30 mouse cellular contexts compared by ENCODE assay signal in the genomic region with DNA sequence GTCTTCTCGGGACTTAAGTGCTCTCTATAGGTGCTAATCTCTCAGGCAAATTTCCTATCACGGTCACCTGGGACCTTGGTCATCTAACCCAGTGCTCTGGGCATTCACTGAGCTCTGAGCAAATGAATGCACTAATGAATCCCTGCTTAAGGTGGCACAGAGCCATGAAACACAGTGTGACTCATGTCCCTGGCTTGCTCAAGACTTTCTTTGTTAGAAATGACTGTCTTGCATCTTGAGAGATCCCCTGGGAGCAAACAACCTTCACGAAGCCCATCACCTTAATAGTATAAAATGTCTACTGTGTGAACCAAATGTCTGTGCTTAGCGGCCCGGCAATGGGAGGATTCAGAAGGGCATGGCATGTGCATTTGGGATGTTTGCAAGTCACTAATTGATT.
A peak's percentile ranks its signal among the peaks of the same experiment; 100 is the strongest.
DNase-seq lines count a peak whose midpoint lies in the region; ATAC-seq and TF ChIP-seq lines count a peak whose summit lies in the region.
"Had no signal": no experiment of that assay in that cellular context is flagged by ENCODE, and none has a peak within 500 bp of the region (broad histone marks: within the 10 kb centered on the region; RNA-seq: fewer than 3 reads in every experiment).

No protein-coding gene starts in this region.

- no peaks in the 10 kb centered on the region for H3K27me3 ChIP-seq in midbrain, postnatal 0 days (ENCODE audit: insufficient read depth, low read length)
- no peaks in the 10 kb centered on the region for H3K27me3 ChIP-seq in midbrain, embryonic 16.5 days (ENCODE audit: control insufficient read depth, insufficient read depth, low read depth, low read length)
- H3K27me3 ChIP-seq: CH12.LX; embryonic facial prominence, embryonic 13.5 days; liver, embryonic 15.5 days; midbrain, embryonic 13.5 days had no signal

- no peak overlapping the region for H3K4me2 ChIP-seq in midbrain, postnatal 0 days (ENCODE audit: low read depth, low read length, poor library complexity, severe bottlenecking)
- no peak overlapping the region for H3K4me2 ChIP-seq in midbrain, embryonic 16.5 days (ENCODE audit: low read length)
- H3K4me2 ChIP-seq: embryonic facial prominence, embryonic 13.5 days; forebrain, embryonic 12.5 days; hindbrain, embryonic 12.5 days; limb, embryonic 12.5 days; liver, embryonic 15.5 days; lung, embryonic 14.5 days; midbrain, embryonic 13.5 days had no signal

- no peak for ATAC-seq in midbrain, postnatal 0 days (ENCODE audit: low FRiP score)
- ATAC-seq in midbrain, embryonic 16.5 days, result no peak
- ATAC-seq: intestine, postnatal 0 days; midbrain, embryonic 13.5 days had no signal

- no peak overlapping the region for H3K4me3 ChIP-seq in midbrain, postnatal 0 days (ENCODE audit: low read depth, low read length)
- no peak overlapping the region for H3K4me3 ChIP-seq in midbrain, embryonic 16.5 days (ENCODE audit: low read depth, low read length)
- H3K4me3 ChIP-seq: embryonic facial prominence, embryonic 13.5 days; forebrain, embryonic 12.5 days; heart, embryonic 10.5 days; hindbrain, embryonic 12.5 days; limb, embryonic 12.5 days; liver, embryonic 15.5 days; midbrain, embryonic 13.5 days had no signal

- peak; percentile 21 to 25 for DNase-seq in cerebellum, postnatal 10 days
- DNase-seq in cerebellum, adult 9-10 months, result no peak
- DNase-seq in midbrain, postnatal 0 days (ENCODE audit: low spot score), result peak; percentile 32
- peak; percentile 4 for DNase-seq in adipocyte (ENCODE audit: low spot score)
- peak; percentile 84 for DNase-seq in gonadal fat pad, adult 2 months (ENCODE audit: low read depth)
- no peak for DNase-seq in layer of hippocampus, postnatal 14 days (ENCODE audit: low spot score in 2 of 2)
- DNase-seq in yolk sac, embryonic 10.5 days (ENCODE audit: low spot score), result no peak
- DNase-seq: adrenal gland, adult 8-10 months; cerebellum, adult 8-10 months; gastrocnemius, postnatal 10 days; heart, postnatal 36 days; kidney, adult 9 months; kidney, postnatal 10 days; layer of hippocampus, adult 9-11 months; lung, embryonic 14.5 days; right cerebral cortex, adult 18-20 months; right cerebral cortex, postnatal 4 days; thymus, adult 2 months; thymus, postnatal 4 days had no signal

- H3K36me3 ChIP-seq in midbrain, postnatal 0 days (ENCODE audit: insufficient read depth, low read length), result no peaks in the 10 kb centered on the region
- H3K36me3 ChIP-seq in midbrain, embryonic 16.5 days (ENCODE audit: control insufficient read depth, insufficient read depth, low read length), result no peaks in the 10 kb centered on the region
- H3K36me3 ChIP-seq: embryonic facial prominence, embryonic 13.5 days; forebrain, embryonic 12.5 days; heart, embryonic 10.5 days; hindbrain, embryonic 12.5 days; limb, embryonic 12.5 days; liver, embryonic 15.5 days; midbrain, embryonic 13.5 days had no signal

- no peaks in the 10 kb centered on the region for H3K9me3 ChIP-seq in midbrain, postnatal 0 days (ENCODE audit: low read length)
- no peaks in the 10 kb centered on the region for H3K9me3 ChIP-seq in midbrain, embryonic 16.5 days (replicated peaks; ENCODE audit: control insufficient read depth, low read length, poor library complexity, severe bottlenecking)
- H3K9me3 ChIP-seq: embryonic facial prominence, embryonic 13.5 days; forebrain, embryonic 12.5 days; heart, embryonic 10.5 days; hindbrain, embryonic 12.5 days; limb, embryonic 12.5 days; liver, embryonic 15.5 days; midbrain, embryonic 13.5 days had no signal

- TF ChIP-seq CTCF in midbrain, postnatal 0 days (IDR thresholded peaks at IDR 0.05), result no peak

- no peaks in the 10 kb centered on the region for H3K4me1 ChIP-seq in midbrain, postnatal 0 days (ENCODE audit: insufficient read depth, low read length)
- H3K4me1 ChIP-seq in midbrain, embryonic 16.5 days (ENCODE audit: control insufficient read depth, insufficient read depth, low read length), result peaks cover 6% of the 10 kb centered on the region
- H3K4me1 ChIP-seq: embryonic facial prominence, embryonic 13.5 days; forebrain, embryonic 12.5 days; heart, embryonic 10.5 days; limb, embryonic 12.5 days; liver, embryonic 15.5 days had no signal

- H3K9ac ChIP-seq in midbrain, postnatal 0 days (replicated peaks; ENCODE audit: low read length, poor library complexity, severe bottlenecking), result no peak overlapping the region
- no peak overlapping the region for H3K9ac ChIP-seq in midbrain, embryonic 16.5 days (ENCODE audit: low read depth, low read length)
- H3K9ac ChIP-seq: embryonic facial prominence, embryonic 13.5 days; forebrain, embryonic 12.5 days; hindbrain, embryonic 12.5 days; limb, embryonic 12.5 days; liver, embryonic 15.5 days; lung, embryonic 14.5 days; midbrain, embryonic 13.5 days had no signal

- WGBS in midbrain, postnatal 0 days, result 70% methylated on average over 5 of the region's 5 CpGs
- 72% methylated on average over 5 of the region's 5 CpGs for WGBS in midbrain, embryonic 16.5 days

- H3K27ac ChIP-seq in midbrain, postnatal 0 days (ENCODE audit: low read depth, low read length), result no peak overlapping the region
- no peak overlapping the region for H3K27ac ChIP-seq in midbrain, embryonic 16.5 days (ENCODE audit: low read length)
- H3K27ac ChIP-seq: embryonic facial prominence, embryonic 13.5 days; forebrain, embryonic 12.5 days; heart, embryonic 10.5 days; hindbrain, embryonic 12.5 days; limb, embryonic 12.5 days; liver, embryonic 15.5 days; macrophage; midbrain, embryonic 13.5 days had no signal

Comparison
In these comparisons a context has a peak if more than half of its experiments do, and no peak if none do; other contexts are left out.
1. DNase-seq: peak in cerebellum, postnatal 10 days (2 of 2), midbrain, postnatal 0 days (single experiment), adipocyte (single experiment) and gonadal fat pad, adult 2 months (single experiment); none in cerebellum, adult 9-10 months (single experiment), layer of hippocampus, postnatal 14 days (0 of 2) and yolk sac, embryonic 10.5 days (single experiment).